Mouse (Mus musculus) neutrophil, adult 5-6 weeks (primary cell): ENCODE measurements around the gene Sesn2. TPM values are rescaled to one million over a fixed set of nuclear protein-coding genes. Genes with fewer than 3 reads are reported as not detected.

Experiments
- ATAC-seq: fragments of 151-379, 151-347 bp; 2 replicates; pipeline ENCODE4 v1.8.0; 2017; ENCODE audit warnings: mild to moderate bottlenecking, moderate TSS enrichment; ENCODE audit not compliant: insufficient number of reproducible peaks, poor library complexity, low FRiP score, severe bottlenecking; ENCODE audit errors: extremely low read depth
- total RNA-seq: library from RNA; stranded (forward); fragments of 200-1000 nt; gene quantifications from 2 replicates; pipeline ENCODE4 v1.2.3, GENCODE M21; 2017

The Sesn2 gene
- total RNA-seq, 1 experiment from 2014 or later, result 30.6 TPM

- peak; percentile 87 for ATAC-seq
Measured at GRCm38 (mm10) chr4:132515369-132516155, 5.3 kb upstream of the Sesn2 start.

- peak; percentile 27; the same call in 1 of the 2 replicates for ATAC-seq
Measured at GRCm38 (mm10) chr4:132514555-132515135, 4.3 kb upstream of the Sesn2 start.

- ATAC-seq, result no peak
Measured at GRCm38 (mm10) chr4:132513395-132514273, 3.3 kb upstream of the Sesn2 start.

GRCm38 (mm10) chr4:132512080-132512479 lies 1.8 kb upstream of the Sesn2 start:
- ATAC-seq, result no peak

- ATAC-seq, result peak; percentile 14; the same call in 1 of the 2 replicates
Measured at GRCm38 (mm10) chr4:132509621-132510296, 542 bp downstream of the Sesn2 start.

GRCm38 (mm10) chr4:132507210-132507609 lies 3.1 kb downstream of the Sesn2 start:
- no peak for ATAC-seq

GRCm38 (mm10) chr4:132506250-132506649 lies 4.1 kb downstream of the Sesn2 start:
- no peak for ATAC-seq

- ATAC-seq, result no peak
Measured at GRCm38 (mm10) chr4:132505800-132506199, 4.5 kb downstream of the Sesn2 start.

- ATAC-seq, result no peak
Measured at GRCm38 (mm10) chr4:132505034-132505738, 5.1 kb downstream of the Sesn2 start.

GRCm38 (mm10) chr4:132503344-132503743 lies 7.0 kb downstream of the Sesn2 start:
- ATAC-seq, result no peak

- no peak for ATAC-seq
Measured at GRCm38 (mm10) chr4:132501639-132502038, 8.7 kb downstream of the Sesn2 start.

- peak; percentile 86 for ATAC-seq
Measured at GRCm38 (mm10) chr4:132494271-132494918, 15.9 kb downstream of the Sesn2 start.

- ATAC-seq, result no peak
Measured at GRCm38 (mm10) chr4:132492178-132493060, 17.9 kb downstream of the Sesn2 start.

GRCm38 (mm10) chr4:132491748-132492147 lies 18.6 kb downstream of the Sesn2 start:
- ATAC-seq, result no peak

GRCm38 (mm10) chr4:132491057-132491456 lies 19.2 kb downstream of the Sesn2 start:
- no peak for ATAC-seq

GRCm38 (mm10) chr4:132490273-132491010 lies 19.9 kb downstream of the Sesn2 start:
- ATAC-seq, result no peak
